In the genomic region with DNA sequence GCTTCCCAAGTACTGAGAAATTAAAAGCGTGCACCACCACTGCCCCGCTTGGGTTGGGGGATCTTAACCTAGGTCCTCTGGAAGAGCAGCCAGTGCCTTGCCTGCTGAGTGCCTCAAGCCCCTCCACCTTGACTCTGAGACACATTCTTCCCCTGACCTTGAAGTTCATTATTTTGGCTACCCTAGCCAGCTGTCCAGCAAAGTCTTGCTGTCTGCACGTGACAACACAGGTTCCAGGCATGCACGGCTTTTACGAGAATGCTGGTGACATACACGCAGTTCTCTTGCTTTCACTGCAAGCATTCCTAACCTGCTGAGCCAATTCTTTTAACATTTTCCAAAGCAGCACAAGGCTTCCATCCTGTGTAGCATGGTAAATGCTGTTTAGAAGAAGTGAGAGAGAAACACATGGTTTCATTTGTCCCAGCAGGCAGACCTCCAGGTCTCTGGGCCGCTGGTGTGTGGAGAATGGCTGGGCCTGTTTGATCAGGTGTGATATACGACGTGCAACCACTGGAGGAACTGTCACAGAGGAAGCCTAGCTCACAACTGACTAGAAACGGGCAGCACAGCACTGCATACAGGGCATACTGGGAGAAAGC, we compare ENCODE assay signal across 19 mouse cellular contexts. TPM values are rescaled to one million over a fixed set of nuclear protein-coding genes. Genes with fewer than 3 reads are reported as not detected.
A peak's percentile ranks its signal among the peaks of the same experiment; 100 is the strongest.
DNase-seq lines count a peak whose midpoint lies in the region; ATAC-seq and TF ChIP-seq lines count a peak whose summit lies in the region.
"Had no signal": no experiment of that assay in that cellular context is flagged by ENCODE, and none has a peak within 500 bp of the region (broad histone marks: within the 10 kb centered on the region; RNA-seq: fewer than 3 reads in every experiment).

No protein-coding gene starts in this region.

- intact Hi-C loops in heart, adult 2 months (cut with DNase I), result no loop called here

- no peaks in the 10 kb centered on the region for H3K9me3 ChIP-seq in heart, embryonic 11.5 days (replicated peaks; ENCODE audit: control insufficient read depth, low read length)
- no peaks in the 10 kb centered on the region for H3K9me3 ChIP-seq in limb, embryonic 12.5 days
- H3K9me3 ChIP-seq: hindbrain, embryonic 10.5 days; intestine, embryonic 15.5 days had no signal

- ATAC-seq in heart, embryonic 11.5 days (replicated peaks; ENCODE audit: insufficient number of reproducible peaks, low FRiP score, low TSS enrichment), result no peak
- ATAC-seq in limb, embryonic 12.5 days (ENCODE audit: insufficient number of reproducible peaks, insufficient read depth, low FRiP score, low TSS enrichment, low read depth), result peak; percentile 87
- ATAC-seq: intestine, embryonic 15.5 days had no signal

- no peak for TF ChIP-seq EP300 in heart, adult 2 months (IDR thresholded peaks at IDR 0.05; ENCODE audit: insufficient read depth, low read depth, low read length)

- no peak for DNase-seq in heart, adult 2 months
- DNase-seq in kidney, adult 2 months, result peak; percentile 40
- no peak for DNase-seq in kidney, postnatal 14 days
- peak; percentile 40 for DNase-seq in ZHBTc4 (ENCODE audit: low read depth, low spot score)
- DNase-seq in cerebellum, adult 11 months, result no peak
- DNase-seq in cerebellum, adult 11-12 months, result no peak
- DNase-seq: adrenal gland, adult 8-10 months; B cell, adult 2 months; cerebellum, adult 9-10 months; lung, embryonic 14.5 days; midbrain, embryonic 14.5 days had no signal

- TF ChIP-seq POLR2A in heart, adult 2 months (IDR thresholded peaks at IDR 0.05; ENCODE audit: insufficient read depth, low read depth, low read length), result no peak
- no peak for TF ChIP-seq POLR2A in kidney, adult 2 months (IDR thresholded peaks at IDR 0.05; ENCODE audit: low read depth, low read length)

- H3K27ac ChIP-seq in heart, embryonic 11.5 days (ENCODE audit: low read depth, low read length), result 0 out of 2 replicates have a peak overlapping the region, but pooled peaks have one; percentile 1
- H3K27ac ChIP-seq in heart, adult 2 months, result no peak overlapping the region
- H3K27ac ChIP-seq in kidney, adult 2 months (ENCODE audit: insufficient read depth, low read depth, low read length), result peak overlapping the region; percentile 42; the same call in 1 of the 2 replicates
- peak overlapping the region; percentile 72 for H3K27ac ChIP-seq in limb, embryonic 12.5 days
- H3K27ac ChIP-seq: hindbrain, embryonic 10.5 days; intestine, embryonic 15.5 days; macrophage had no signal

- 75% methylated on average over 10 of the region's 10 CpGs for WGBS in heart, embryonic 11.5 days (ENCODE audit: insufficient replicate concordance)
- WGBS in heart, adult 2 months, result 74% methylated on average over 10 of the region's 10 CpGs
- WGBS in kidney, adult 2 months, result 46% methylated on average over 10 of the region's 10 CpGs
- 26% methylated on average over 10 of the region's 10 CpGs for WGBS in limb, embryonic 12.5 days

- H3K27me3 ChIP-seq in heart, embryonic 11.5 days (ENCODE audit: control insufficient read depth, insufficient read depth, low read length), result no peaks in the 10 kb centered on the region
- H3K27me3 ChIP-seq in heart, adult 2 months (ENCODE audit: control insufficient read depth, insufficient read depth, low read length), result no peaks in the 10 kb centered on the region
- no peaks in the 10 kb centered on the region for H3K27me3 ChIP-seq in kidney, adult 2 months (replicated peaks; ENCODE audit: control insufficient read depth, insufficient read depth, low read length)
- H3K27me3 ChIP-seq in limb, embryonic 12.5 days, result no peaks in the 10 kb centered on the region
- H3K27me3 ChIP-seq: intestine, embryonic 15.5 days had no signal

- peaks cover 29% of the 10 kb centered on the region for H3K4me1 ChIP-seq in heart, embryonic 11.5 days (ENCODE audit: control insufficient read depth, insufficient read depth, low read length)
- peaks cover 20% of the 10 kb centered on the region for H3K4me1 ChIP-seq in heart, adult 2 months (ENCODE audit: control insufficient read depth, insufficient read depth, low read length)
- H3K4me1 ChIP-seq in kidney, adult 2 months (ENCODE audit: control insufficient read depth, insufficient read depth, low read length), result peaks cover 27% of the 10 kb centered on the region
- peaks cover 40% of the 10 kb centered on the region for H3K4me1 ChIP-seq in limb, embryonic 12.5 days (replicated peaks)

- H3K4me2 ChIP-seq in heart, embryonic 11.5 days, result no peak overlapping the region
- H3K4me2 ChIP-seq in limb, embryonic 12.5 days, result no peak overlapping the region
- H3K4me2 ChIP-seq: intestine, embryonic 15.5 days; liver, embryonic 11.5 days; lung, embryonic 14.5 days had no signal

- H3K4me3 ChIP-seq in heart, embryonic 11.5 days (ENCODE audit: low read depth, low read length), result no peak overlapping the region
- H3K4me3 ChIP-seq in heart, adult 2 months, result no peak overlapping the region
- no peak overlapping the region for H3K4me3 ChIP-seq in kidney, adult 2 months (ENCODE audit: insufficient read depth, low read depth, low read length)
- H3K4me3 ChIP-seq in limb, embryonic 12.5 days (replicated peaks), result no peak overlapping the region
- H3K4me3 ChIP-seq: hindbrain, embryonic 10.5 days; intestine, embryonic 15.5 days had no signal

- H3K79me2 ChIP-seq in heart, adult 2 months (replicated peaks; ENCODE audit: control insufficient read depth, insufficient read depth, low read length), result peaks cover 3% of the 10 kb centered on the region; the same call in 1 of the 2 replicates

- no peaks in the 10 kb centered on the region for H3K36me3 ChIP-seq in heart, embryonic 11.5 days (ENCODE audit: control insufficient read depth, insufficient read depth, low read length)
- peaks cover 7% of the 10 kb centered on the region for H3K36me3 ChIP-seq in heart, adult 2 months (ENCODE audit: control insufficient read depth, insufficient read depth, low read length)
- H3K36me3 ChIP-seq in kidney, adult 2 months (ENCODE audit: control insufficient read depth, insufficient read depth, low read length), result no peaks in the 10 kb centered on the region
- H3K36me3 ChIP-seq in limb, embryonic 12.5 days, result no peaks in the 10 kb centered on the region
- H3K36me3 ChIP-seq: intestine, embryonic 15.5 days had no signal

- TF ChIP-seq CTCF in heart, adult 2 months (IDR thresholded peaks at IDR 0.05), result no peak
- TF ChIP-seq CTCF in kidney, adult 2 months (conservative IDR thresholded peaks at IDR 0.05; ENCODE audit: insufficient read depth, insufficient read length, low read depth, low read length), result no peak

- 0 out of 2 replicates have a peak overlapping the region, but pooled peaks have one; percentile 10 for H3K9ac ChIP-seq in heart, embryonic 11.5 days (ENCODE audit: low read depth, low read length)
- H3K9ac ChIP-seq in heart, adult 2 months (ENCODE audit: low read depth, low read length), result no peak overlapping the region
- H3K9ac ChIP-seq in limb, embryonic 12.5 days (replicated peaks), result no peak overlapping the region
- H3K9ac ChIP-seq: intestine, embryonic 15.5 days; lung, embryonic 14.5 days had no signal

RNA-seq across cellular contexts. Expression of a gene that starts 27.4 kb away (rescaled TPM):
- polyA plus RNA-seq in heart, embryonic 11.5 days (2014; fragmentation: Nextera tagmentation; extraction: Ambion mirVana), result 5.3 and 6.2 TPM in 2 replicates
- 10 to 100 TPM; 18.7 to 20.4 TPM for total RNA-seq in heart, adult 2 months (2021)
- polyA plus RNA-seq in heart, adult 2 months (2012; rRNA removed), result 12.3 and 15.3 TPM in 2 replicates
- 37.9 and 38.9 TPM in 2 replicates for polyA plus RNA-seq in kidney, adult 2 months (2012; rRNA removed)
- polyA plus RNA-seq in limb, embryonic 12.5 days (2016; fragmentation: Nextera tagmentation; extraction: Ambion mirVana), result 12.3 and 13.6 TPM in 2 replicates

RNA-seq across cellular contexts. Expression of a gene that starts 47.3 kb away (rescaled TPM):
- 2.7 and 3.1 TPM in 2 replicates for polyA plus RNA-seq in heart, embryonic 11.5 days (2014; fragmentation: Nextera tagmentation; extraction: Ambion mirVana)
- 1 to 10 TPM; 2.4 to 3.1 TPM for total RNA-seq in heart, adult 2 months (2021)
- 4.5 and 5.5 TPM in 2 replicates for polyA plus RNA-seq in heart, adult 2 months (2012; rRNA removed)
- 15.1 and 15.5 TPM in 2 replicates for polyA plus RNA-seq in kidney, adult 2 months (2012; rRNA removed)
- 5.9 and 7.6 TPM in 2 replicates for polyA plus RNA-seq in limb, embryonic 12.5 days (2016; fragmentation: Nextera tagmentation; extraction: Ambion mirVana)

RNA-seq across cellular contexts. Expression of a gene that starts 50.5 kb away (rescaled TPM):
- polyA plus RNA-seq in heart, embryonic 11.5 days (2014; fragmentation: Nextera tagmentation; extraction: Ambion mirVana), result not detected in 2 replicates
- under 1 TPM in 1 of 2 experiments, not detected in 1; 0.14 TPM for total RNA-seq in heart, adult 2 months (2021)
- polyA plus RNA-seq in heart, adult 2 months (2012; rRNA removed), result 0.12 TPM in 1 of 2 replicates, not detected in the other
- 0.05 and 0.11 TPM in 2 replicates for polyA plus RNA-seq in kidney, adult 2 months (2012; rRNA removed)
- not detected in 2 replicates for polyA plus RNA-seq in limb, embryonic 12.5 days (2016; fragmentation: Nextera tagmentation; extraction: Ambion mirVana)
- total RNA-seq: ES-E14 had no signal
- polyA plus RNA-seq: hindbrain, embryonic 10.5 days; intestine, embryonic 15.5 days; liver, embryonic 11.5 days; lung, embryonic 14.5 days; macrophage; thymus, postnatal 0 days had no signal

Comparison
In these comparisons a context has a peak if more than half of its experiments do, and no peak if none do; other contexts are left out.
1. DNase-seq: peak in kidney, adult 2 months (single experiment) and ZHBTc4 (single experiment); none in heart, adult 2 months (0 of 2), kidney, postnatal 14 days (single experiment), cerebellum, adult 11 months (single experiment) and cerebellum, adult 11-12 months (single experiment).